Mouse (Mus musculus): Measurements from ENCODE around the gene Ankrd23.

Gene Ankrd23

GRCm38 (mm10) chr1:36542925-36543324, 6.2 kb upstream of the Ankrd23 start:
- DNase-seq (ENCODE audit: low read depth), result no peak

GRCm38 (mm10) chr1:36541844-36542243, 5.2 kb upstream of the Ankrd23 start:
- no peak for DNase-seq (ENCODE audit: low read depth)

GRCm38 (mm10) chr1:36540807-36541206, 4.1 kb upstream of the Ankrd23 start:
- DNase-seq (ENCODE audit: low read depth), result no peak

GRCm38 (mm10) chr1:36540132-36540531, 3.4 kb upstream of the Ankrd23 start:
- no peak for DNase-seq (ENCODE audit: low read depth)

GRCm38 (mm10) chr1:36539186-36539585, 2.5 kb upstream of the Ankrd23 start, which contains the start of gene Gm42417:
Gene Gm42417 (minus strand): TSS chr1:36539429.
- DNase-seq (ENCODE audit: low read depth), result no peak

- no peak for DNase-seq (ENCODE audit: low read depth)
Measured at GRCm38 (mm10) chr1:36538727-36539126, 2.0 kb upstream of the Ankrd23 start.

- DNase-seq (ENCODE audit: low read depth), result no peak
Measured at GRCm38 (mm10) chr1:36536397-36536728, 320 bp downstream of the Ankrd23 start.

- DNase-seq (ENCODE audit: low read depth), result no peak
Measured at GRCm38 (mm10) chr1:36535477-36536396, 946 bp downstream of the Ankrd23 start.

GRCm38 (mm10) chr1:36534595-36535058, 2.1 kb downstream of the Ankrd23 start:
- DNase-seq (ENCODE audit: low read depth), result no peak

- DNase-seq (ENCODE audit: low read depth), result no peak
Measured at GRCm38 (mm10) chr1:36533546-36533945, 3.1 kb downstream of the Ankrd23 start.

GRCm38 (mm10) chr1:36531461-36531860, 5.2 kb downstream of the Ankrd23 start:
- DNase-seq (ENCODE audit: low read depth), result no peak

GRCm38 (mm10) chr1:36530962-36531361, 5.7 kb downstream of the Ankrd23 start:
- DNase-seq (ENCODE audit: low read depth), result no peak

GRCm38 (mm10) chr1:36530485-36530884, 6.2 kb downstream of the Ankrd23 start:
- no peak for DNase-seq (ENCODE audit: low read depth)

GRCm38 (mm10) chr1:36529875-36530274, 6.8 kb downstream of the Ankrd23 start:
- no peak for DNase-seq (ENCODE audit: low read depth)

GRCm38 (mm10) chr1:36529274-36529673, 7.4 kb downstream of the Ankrd23 start:
- DNase-seq (ENCODE audit: low read depth), result no peak

GRCm38 (mm10) chr1:36528351-36528750, 8.3 kb downstream of the Ankrd23 start:
- no peak for DNase-seq (ENCODE audit: low read depth)

- no peak for DNase-seq (ENCODE audit: low read depth)
Measured at GRCm38 (mm10) chr1:36526903-36527302, 9.8 kb downstream of the Ankrd23 start.

- no peak for DNase-seq (ENCODE audit: low read depth)
Measured at GRCm38 (mm10) chr1:36525774-36526173, 10.9 kb downstream of the Ankrd23 start.

GRCm38 (mm10) chr1:36524058-36524457, 12.6 kb downstream of the Ankrd23 start:
- no peak for DNase-seq (ENCODE audit: low read depth)

GRCm38 (mm10) chr1:36523332-36524013, 13.2 kb downstream of the Ankrd23 start:
- DNase-seq (ENCODE audit: low read depth), result no peak

- DNase-seq (ENCODE audit: low read depth), result no peak
Measured at GRCm38 (mm10) chr1:36522210-36522609, 14.5 kb downstream of the Ankrd23 start.

GRCm38 (mm10) chr1:36519626-36520025, 17.1 kb downstream of the Ankrd23 start:
- no peak for DNase-seq (ENCODE audit: low read depth)

- DNase-seq (ENCODE audit: low read depth), result no peak
Measured at GRCm38 (mm10) chr1:36518259-36518658, 18.4 kb downstream of the Ankrd23 start.
